Mouse (Mus musculus) intestine, postnatal 0 days (tissue): ENCODE data around the gene Topors. TPM values are rescaled to one million over a fixed set of nuclear protein-coding genes. Genes with fewer than 3 reads are reported as not detected.

ENCODE experiments used
- ATAC-seq: fragments of 200-750 bp; cut with Nextera tagmentation; 2 replicates; pipeline ENCODE4 v1.8.0; 2017; ENCODE audit warnings: mild to moderate bottlenecking, moderate TSS enrichment, moderate library complexity
- H3K27ac ChIP-seq: fragments of 300-500 bp; sonication (generic); 2 replicates; pipeline ENCODE4 v1.5.1; 2014; ENCODE audit warnings: mild to moderate bottlenecking, low read depth, low read length, moderate library complexity
- H3K27me3 ChIP-seq: fragments of 300-500 bp; sonication (generic); replicated peaks from 2 replicates; pipeline ENCODE4 v1.6.1; 2014; ENCODE audit warnings: low read length, mixed read lengths; ENCODE audit not compliant: control insufficient read depth, insufficient read depth
- H3K36me3 ChIP-seq: fragments of 300-500 bp; sonication (generic); 2 replicates; pipeline ENCODE4 v1.6.1; 2014; ENCODE audit warnings: mild to moderate bottlenecking, moderate library complexity; ENCODE audit not compliant: control insufficient read depth, insufficient read depth
- H3K4me1 ChIP-seq: fragments of 300-500 bp; sonication (generic); replicated peaks from 2 replicates; pipeline ENCODE4 v1.6.1; 2014; ENCODE audit warnings: antibody characterized with exemption, low read length, mixed read lengths; ENCODE audit not compliant: control insufficient read depth, insufficient read depth
- H3K4me2 ChIP-seq: fragments of 300-500 bp; sonication (generic); replicated peaks from 2 replicates; pipeline ENCODE4 v1.6.1; 2014; ENCODE audit warnings: low read depth, mild to moderate bottlenecking, moderate library complexity
- H3K4me3 ChIP-seq: fragments of 300-500 bp; sonication (generic); 2 replicates; pipeline ENCODE4 v1.5.1; 2014; ENCODE audit warnings: low read depth, low read length
- H3K9ac ChIP-seq: fragments of 300-500 bp; sonication (generic); 2 replicates; pipeline ENCODE4 v1.6.1; 2014; ENCODE audit warnings: mild to moderate bottlenecking, low read depth, low read length
- H3K9me3 ChIP-seq: fragments of 300-500 bp; sonication (generic); 2 replicates; pipeline ENCODE4 v1.6.1; 2016; ENCODE audit warnings: mixed run types; ENCODE audit not compliant: control insufficient read depth
- CTCF ChIP-seq: sonication (generic); IDR thresholded peaks from 2 replicates; pipeline ENCODE4 v1.5.1; 2016; ENCODE audit warnings: low read depth, mild to moderate bottlenecking, control low read depth, antibody characterized with exemption, moderate library complexity
- WGBS: fragments of 180-500 bp; shearing (Covaris S2); extraction: QIAGEN DNeasy Blood & Tissue Kit; methylation state at CpG from one replicate; pipeline ENCODE4 v1.1.7; 2014; 5-methylcytosine and 5-hydroxymethylcytosine counted together
- polyA plus RNA-seq: library from polyadenylated mRNA; unstranded; fragments of >200 nt; fragmentation: Nextera tagmentation; extraction: Ambion mirVana; gene quantifications from 2 replicates; pipeline ENCODE4 v1.2.1, GENCODE M21; 2015

Topors gene
- polyA plus RNA-seq, 1 experiment from 2014 or later: 18.3 TPM

DNA sequence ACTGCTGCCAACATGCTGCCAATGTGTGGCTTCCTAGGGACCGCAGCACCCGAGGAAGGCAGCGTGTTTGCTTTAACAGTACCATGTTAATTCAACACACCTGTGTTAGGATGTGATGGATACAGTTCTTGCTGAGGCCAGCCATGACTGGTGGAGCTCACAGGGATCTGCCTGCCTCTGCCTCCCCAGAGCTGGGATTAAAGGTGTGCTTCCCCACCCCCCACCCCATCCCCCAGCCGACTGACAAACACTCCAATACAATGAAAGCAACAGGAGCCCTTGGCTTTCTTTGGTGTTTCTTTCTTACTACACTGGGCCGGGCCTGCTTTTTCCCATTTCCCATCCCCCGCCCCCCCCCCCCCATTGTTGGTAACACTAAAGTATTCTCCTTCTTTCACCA is 35.4 kb downstream of the Topors start:
- Histone ChIP-seq H3K9ac (no peak overlapping the region), H3K4me2 (no peak overlapping the region), H3K27me3 (no peaks in the 10 kb centered on the region), H3K27ac (no peak overlapping the region), H3K36me3 (peaks cover 15% of the 10 kb centered on the region), H3K4me1 (0 out of 2 replicates have a peak, but pooled peaks cover 3% of the 10 kb centered on the region), H3K4me3 (no peak overlapping the region), H3K9me3 (no peaks in the 10 kb centered on the region)
- TF ChIP-seq CTCF: no peak
- no peak for ATAC-seq
- WGBS: 90% methylated on average over 6 of the region's 6 CpGs

DNA sequence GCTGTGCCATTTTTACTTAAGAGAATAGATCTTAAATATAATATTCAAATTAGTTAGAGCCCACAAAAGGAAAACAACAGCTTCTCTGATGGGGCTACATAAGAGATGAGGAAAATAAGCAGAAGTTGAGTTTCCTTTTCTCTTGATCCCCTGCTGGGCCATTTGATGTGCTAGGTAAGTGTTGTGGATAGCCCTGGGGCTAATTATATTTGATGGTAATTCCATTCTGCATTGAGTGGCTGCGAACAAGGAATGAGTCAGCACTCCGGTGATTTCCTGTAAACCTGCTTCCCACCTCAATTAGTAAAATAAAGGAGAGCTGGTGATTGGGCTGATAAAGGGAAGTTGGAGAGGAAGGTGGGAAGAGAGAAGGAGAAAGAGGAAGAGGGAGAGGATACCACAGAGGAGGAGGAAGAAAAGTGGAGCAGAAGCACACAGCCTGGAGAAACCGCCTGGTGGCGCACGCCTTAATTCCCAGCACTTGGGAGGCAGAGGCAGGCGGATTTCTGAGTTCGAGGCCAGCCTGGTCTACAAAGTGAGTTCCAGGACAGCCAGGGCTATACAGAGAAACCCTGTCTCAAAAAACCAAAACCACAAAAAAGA is 36.5 kb downstream of the Topors start:
- H3K27me3 ChIP-seq: no peaks in the 10 kb centered on the region
- no peak overlapping the region for H3K4me2 ChIP-seq
- H3K9ac ChIP-seq: no peak overlapping the region
- no peak for ATAC-seq
- H3K36me3 ChIP-seq: peaks cover 15% of the 10 kb centered on the region
- H3K4me3 ChIP-seq: no peak overlapping the region
- H3K27ac ChIP-seq: no peak overlapping the region
- H3K4me1 ChIP-seq: no peaks in the 10 kb centered on the region
- 93% methylated on average over 7 of the region's 7 CpGs for WGBS
- TF ChIP-seq CTCF: no peak
- H3K9me3 ChIP-seq: no peaks in the 10 kb centered on the region

DNA sequence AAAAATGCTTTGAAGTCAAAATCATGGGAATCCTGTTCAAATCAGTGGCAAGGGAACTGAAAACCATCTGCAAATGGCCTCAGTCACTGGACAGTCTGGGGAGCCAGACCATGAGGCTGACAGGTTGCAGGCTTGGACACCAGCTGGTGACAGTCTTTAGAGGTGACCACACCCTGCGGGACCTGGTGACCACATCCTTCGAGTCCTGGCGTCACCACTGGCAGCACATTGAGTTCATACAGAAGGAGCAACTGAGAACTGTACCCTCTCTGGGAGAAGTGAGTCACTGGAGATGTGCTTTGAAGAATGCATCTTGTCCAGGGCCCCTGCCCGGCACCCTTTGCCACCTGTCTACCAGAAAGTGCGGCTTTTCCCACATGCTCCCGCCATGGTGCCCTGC is 39.9 kb downstream of the Topors start:
- no peak for ATAC-seq
- Histone ChIP-seq H3K9me3 (no peaks in the 10 kb centered on the region), H3K4me3 (no peak overlapping the region), H3K27me3 (no peaks in the 10 kb centered on the region), H3K27ac (no peak overlapping the region), H3K9ac (no peak overlapping the region), H3K4me2 (no peak overlapping the region), H3K4me1 (no peaks in the 10 kb centered on the region), H3K36me3 (peaks cover 33% of the 10 kb centered on the region)
- 93% methylated on average over 6 of the region's 6 CpGs for WGBS
- no peak for TF ChIP-seq CTCF

GRCm38 (mm10) chr4:40227886-40228285 is 41.8 kb downstream of the Topors start:
- no peak overlapping the region for H3K4me2 ChIP-seq
- 75% methylated on average over 7 of the region's 7 CpGs for WGBS
- no peak overlapping the region for H3K4me3 ChIP-seq
- H3K9me3 ChIP-seq: no peaks in the 10 kb centered on the region
- TF ChIP-seq CTCF: no peak
- no peaks in the 10 kb centered on the region for H3K4me1 ChIP-seq
- H3K27ac ChIP-seq: no peak overlapping the region
- H3K27me3 ChIP-seq: no peaks in the 10 kb centered on the region
- no peak for ATAC-seq
- H3K9ac ChIP-seq: no peak overlapping the region
- H3K36me3 ChIP-seq: peaks cover 38% of the 10 kb centered on the region

DNA sequence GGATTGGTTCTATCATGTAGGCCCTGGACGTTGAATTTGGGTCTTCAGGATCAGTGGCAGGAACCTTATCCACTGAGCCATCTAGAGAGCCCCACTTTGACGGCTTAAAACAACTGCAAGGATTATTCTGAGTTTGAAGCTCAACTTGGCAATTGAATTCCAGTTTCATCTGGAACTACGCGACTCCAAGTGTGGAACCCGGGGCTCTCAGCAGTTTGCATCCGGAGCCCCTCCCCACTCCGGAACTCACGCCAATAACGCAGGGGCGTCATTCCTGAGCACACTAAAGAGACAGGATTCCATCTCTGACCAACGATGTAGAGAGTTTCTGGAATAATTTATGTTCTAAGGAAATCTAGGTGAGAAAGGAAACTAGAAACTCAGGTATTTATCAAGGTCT is 42.5 kb downstream of the Topors start:
- ATAC-seq: no peak
- H3K36me3 ChIP-seq: peaks cover 46% of the 10 kb centered on the region
- H3K4me2 ChIP-seq: no peak overlapping the region
- WGBS: 85% methylated on average over 11 of the region's 11 CpGs
- no peak overlapping the region for H3K9ac ChIP-seq
- no peaks in the 10 kb centered on the region for H3K4me1 ChIP-seq
- no peaks in the 10 kb centered on the region for H3K27me3 ChIP-seq
- no peak overlapping the region for H3K27ac ChIP-seq
- H3K4me3 ChIP-seq: no peak overlapping the region
- H3K9me3 ChIP-seq: no peaks in the 10 kb centered on the region
- no peak for TF ChIP-seq CTCF

DNA sequence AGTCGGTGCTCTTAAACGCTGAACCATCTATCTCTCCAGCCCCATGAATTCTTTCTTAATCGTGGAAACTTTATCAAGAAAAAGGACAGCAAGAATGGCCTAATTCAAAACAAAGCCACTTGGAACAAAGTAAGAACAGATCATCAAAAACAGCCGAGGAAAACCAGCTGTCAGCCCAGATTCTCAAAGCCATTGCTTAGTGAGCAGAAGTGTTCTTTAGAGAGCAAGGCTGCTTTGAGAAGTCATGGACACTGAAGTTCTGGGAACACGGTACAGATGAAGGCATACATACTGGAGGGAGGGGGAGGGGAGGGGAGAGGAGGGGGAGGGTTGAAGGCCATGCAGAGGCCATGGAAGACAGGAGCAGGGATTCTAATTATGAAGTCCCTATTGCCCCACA is 43.6 kb downstream of the Topors start:
- no peak overlapping the region for H3K27ac ChIP-seq
- no peak overlapping the region for H3K4me2 ChIP-seq
- H3K36me3 ChIP-seq: peaks cover 52% of the 10 kb centered on the region
- no peak overlapping the region for H3K4me3 ChIP-seq
- ATAC-seq: no peak
- no peaks in the 10 kb centered on the region for H3K9me3 ChIP-seq
- no peaks in the 10 kb centered on the region for H3K27me3 ChIP-seq
- no peaks in the 10 kb centered on the region for H3K4me1 ChIP-seq
- H3K9ac ChIP-seq: no peak overlapping the region
- WGBS: 69% methylated on average over 5 of the region's 5 CpGs
- TF ChIP-seq CTCF: no peak
